Mouse (Mus musculus): ENCODE data around the gene Coa3.

The Coa3 gene

DNA sequence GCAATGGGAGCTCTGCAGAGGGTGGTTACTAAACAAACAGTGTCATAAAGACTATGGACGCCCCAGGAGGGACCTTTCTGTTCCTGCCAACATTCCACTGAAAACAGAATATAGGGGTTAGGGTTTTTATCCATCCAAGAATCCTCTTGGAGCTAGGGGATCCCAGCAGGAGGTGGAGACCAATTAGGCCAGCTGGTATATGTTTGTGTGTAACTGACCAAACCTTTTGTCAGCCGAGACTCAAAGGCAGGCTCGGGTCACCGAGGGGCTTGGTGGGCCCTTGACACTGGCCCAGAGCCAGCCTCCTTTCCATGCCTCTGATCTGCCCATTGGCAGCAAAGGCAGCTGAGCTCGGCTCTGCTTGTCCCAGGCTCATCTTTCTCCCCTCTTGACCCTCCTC, 4.0 kb upstream of the Coa3 start:
- DNase-seq (ENCODE audit: inconsistent ontology term): peak; percentile 69

DNA sequence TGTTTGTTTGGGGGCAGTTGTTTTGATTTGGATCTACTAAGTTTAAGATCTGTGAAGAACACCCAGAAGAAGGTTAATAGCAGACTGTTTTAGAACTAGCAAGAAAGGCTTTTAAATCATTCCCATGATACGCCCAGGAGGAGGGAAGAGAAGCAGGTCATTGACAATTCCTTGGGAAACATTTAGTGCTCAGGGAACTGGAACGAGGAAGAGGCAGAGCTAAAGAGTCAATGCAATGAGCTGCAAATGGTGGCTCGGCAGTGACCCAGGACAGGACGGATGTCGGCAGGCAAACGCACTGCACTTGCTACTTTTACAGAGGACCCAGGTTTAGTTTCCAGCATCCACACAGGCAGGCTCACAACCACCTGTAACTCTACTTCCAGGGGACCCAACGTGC, 1.9 kb upstream of the Coa3 start:
- DNase-seq (ENCODE audit: inconsistent ontology term): no peak

DNA sequence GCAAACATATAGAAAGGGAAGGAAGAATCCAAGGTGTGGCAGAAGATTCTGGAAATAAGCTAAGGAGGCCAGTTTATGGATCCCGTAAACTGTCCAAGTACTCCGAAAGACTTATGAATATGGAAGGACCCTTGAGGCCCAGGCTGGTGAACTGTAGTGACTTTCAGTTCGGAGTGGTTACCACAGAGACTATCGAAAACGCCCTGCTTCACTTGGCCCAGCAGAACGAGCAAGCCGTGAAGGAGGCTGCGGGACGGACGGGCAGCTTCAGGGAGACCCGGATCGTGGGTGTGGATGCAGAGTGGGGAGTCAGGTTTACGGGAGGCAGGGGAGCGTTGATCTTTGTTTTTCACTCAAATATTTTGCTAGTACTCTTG, 267 bp upstream of the Coa3 start:
- no peak for DNase-seq (ENCODE audit: inconsistent ontology term)

DNA sequence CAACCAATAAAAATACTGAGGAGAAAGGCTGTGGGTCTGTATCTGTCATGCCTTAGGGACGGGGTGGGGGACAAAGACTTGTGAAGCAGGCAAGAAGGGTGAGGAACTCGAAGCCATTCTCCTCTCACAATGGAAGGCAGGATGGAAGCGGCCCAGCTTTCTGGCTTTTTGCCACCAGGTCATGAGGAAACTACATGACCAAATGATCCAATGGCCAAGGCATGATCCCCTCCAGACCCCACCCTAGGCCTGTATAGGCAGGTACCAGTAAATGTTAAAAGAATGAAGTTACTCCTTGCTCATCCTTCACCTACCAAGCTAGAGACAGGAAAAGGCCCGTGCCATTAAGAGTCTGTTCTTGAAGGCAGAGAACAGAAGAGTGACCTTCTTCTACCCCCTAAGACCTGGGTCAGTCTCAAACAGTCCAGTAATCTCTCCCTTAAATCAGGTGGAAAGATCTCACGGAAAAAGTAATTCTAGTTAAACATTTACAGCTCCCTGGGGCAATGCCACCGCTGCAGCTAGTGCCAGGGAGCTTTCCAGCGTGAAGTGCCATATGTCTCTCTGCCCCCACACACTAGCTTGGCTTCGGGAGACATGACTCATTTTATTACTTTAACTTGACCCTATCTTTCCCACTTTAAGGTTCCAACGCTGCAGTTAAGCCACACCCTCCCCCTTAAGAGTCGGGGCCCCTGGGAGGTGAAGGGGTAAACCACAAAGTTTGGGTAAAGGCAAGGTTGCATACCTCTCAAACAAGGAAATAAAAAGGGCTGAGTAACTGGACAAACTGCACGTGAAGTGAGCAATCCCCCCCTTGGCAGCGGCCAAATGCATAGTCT, 1.3 kb downstream of the Coa3 start:
- DNase-seq (ENCODE audit: inconsistent ontology term): no peak

DNA sequence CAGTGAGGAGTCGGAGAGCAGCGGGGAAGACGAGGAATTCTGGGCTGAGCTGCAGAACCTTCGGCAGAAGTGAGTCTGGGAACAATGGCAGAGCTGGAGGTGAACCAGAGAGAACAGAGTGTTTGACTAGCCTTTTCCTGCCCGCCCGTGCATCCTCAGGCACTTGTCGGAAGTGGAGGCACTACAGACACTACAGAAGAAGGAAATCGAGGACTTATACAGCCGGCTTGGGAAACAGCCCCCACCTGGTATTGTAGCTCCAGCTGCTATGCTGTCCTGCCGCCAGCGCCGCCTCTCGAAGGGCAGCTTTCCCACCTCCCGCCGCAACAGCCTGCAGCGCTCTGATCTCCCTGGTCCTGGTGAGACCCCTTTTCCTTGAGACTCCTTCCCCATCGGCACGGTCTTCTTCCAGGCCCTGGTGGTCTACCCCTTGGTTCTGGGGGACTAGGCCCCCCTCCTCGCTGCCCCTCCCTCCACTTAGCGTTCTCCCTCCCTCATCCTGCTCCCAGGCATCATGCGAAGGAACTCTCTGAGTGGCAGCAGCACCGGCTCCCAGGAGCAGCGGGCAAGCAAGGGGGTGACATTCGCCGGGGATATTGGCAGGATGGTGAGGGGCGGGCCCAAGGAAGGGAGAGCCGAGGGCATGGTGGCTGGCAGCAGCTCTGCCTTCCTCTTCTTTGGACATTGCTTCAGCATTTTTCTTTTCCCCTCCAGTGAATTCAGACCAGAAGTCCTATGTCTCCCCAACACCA, 2.4 kb downstream of the Coa3 start:
- DNase-seq (ENCODE audit: inconsistent ontology term): no peak

DNA sequence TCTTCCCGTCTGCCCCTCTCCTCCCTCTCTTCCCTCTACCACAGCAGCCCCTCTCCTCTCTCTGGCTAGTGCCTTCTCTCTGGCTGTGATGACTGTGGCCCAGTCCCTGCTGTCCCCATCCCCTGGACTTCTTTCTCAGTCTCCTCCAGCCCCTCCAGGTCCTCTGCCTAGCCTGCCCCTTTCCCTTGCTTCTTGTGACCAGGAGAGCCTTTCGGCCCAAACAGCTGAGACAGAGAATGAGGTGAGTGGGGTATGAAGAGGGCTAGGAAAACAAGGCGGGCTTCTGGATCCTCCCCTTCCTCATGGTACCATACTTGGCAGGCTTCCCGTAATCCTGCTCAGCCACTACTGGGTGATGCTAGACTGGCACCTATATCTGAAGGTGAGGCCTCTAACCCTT, 3.6 kb downstream of the Coa3 start:
- DNase-seq (ENCODE audit: inconsistent ontology term): no peak

DNA sequence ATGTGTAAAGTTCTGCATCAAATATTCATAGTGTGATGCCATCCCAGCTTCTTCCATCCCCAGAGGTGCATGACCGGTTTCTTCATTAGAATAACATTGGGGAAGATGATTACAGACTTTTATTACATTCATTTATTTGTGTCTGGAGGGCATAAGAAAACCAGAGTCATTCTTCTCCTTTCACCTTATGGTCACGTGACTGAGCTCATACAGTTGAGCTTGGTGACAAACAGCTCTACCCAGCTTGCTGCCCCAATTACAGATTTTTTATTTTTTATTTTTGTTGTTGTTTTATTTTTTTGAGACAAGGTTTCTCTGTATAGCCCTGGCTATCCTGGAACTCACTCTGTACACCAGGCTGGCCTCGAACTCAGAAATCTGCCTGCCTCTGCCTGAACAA, 6.5 kb downstream of the Coa3 start:
- DNase-seq (ENCODE audit: inconsistent ontology term): no peak

DNA sequence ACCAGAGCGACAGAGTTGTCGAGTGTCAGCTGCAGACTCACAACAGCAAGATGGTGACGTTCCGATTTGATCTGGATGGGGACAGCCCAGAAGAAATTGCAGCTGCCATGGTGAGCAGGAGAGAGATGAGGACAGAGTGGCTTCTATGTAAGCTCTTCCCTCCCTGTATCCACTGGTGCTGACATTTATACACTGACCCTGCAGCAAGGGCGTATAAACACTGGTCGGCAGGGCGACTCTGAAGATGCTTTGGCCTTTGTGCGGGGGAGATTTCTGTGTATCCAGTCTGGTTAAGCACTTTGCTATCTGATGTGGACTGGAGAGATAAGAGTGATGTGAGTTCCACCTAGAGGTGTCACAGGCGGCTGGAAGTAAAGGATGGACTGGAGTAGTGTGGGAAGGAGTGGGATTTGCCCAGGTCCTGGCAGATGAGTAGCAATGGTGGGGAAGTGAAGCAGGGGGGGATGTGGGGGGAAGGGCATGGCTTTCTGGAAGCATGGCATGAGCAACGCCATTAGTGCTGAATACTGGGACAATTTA, 9.3 kb downstream of the Coa3 start:
- no peak for DNase-seq (ENCODE audit: inconsistent ontology term)

DNA sequence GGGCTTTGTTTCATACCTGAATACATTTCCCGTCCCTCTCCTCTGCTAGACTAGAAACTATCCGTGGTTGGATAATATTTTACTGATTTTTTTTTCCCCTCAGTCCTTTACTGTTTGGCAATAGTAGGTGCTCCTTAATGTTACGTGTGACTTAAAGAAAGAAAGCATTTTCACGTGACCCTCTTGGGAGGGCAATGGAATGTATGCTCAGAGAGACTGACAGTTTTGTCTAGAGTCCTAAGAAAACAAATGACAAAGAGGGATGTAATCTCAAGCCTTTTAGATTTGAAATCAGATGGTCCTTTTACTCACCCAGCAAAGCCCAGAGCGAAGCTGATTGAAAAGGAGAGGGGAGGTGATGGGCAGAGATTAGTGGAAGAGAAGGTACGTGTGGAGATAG, 13.0 kb downstream of the Coa3 start:
- DNase-seq (ENCODE audit: inconsistent ontology term): no peak

DNA sequence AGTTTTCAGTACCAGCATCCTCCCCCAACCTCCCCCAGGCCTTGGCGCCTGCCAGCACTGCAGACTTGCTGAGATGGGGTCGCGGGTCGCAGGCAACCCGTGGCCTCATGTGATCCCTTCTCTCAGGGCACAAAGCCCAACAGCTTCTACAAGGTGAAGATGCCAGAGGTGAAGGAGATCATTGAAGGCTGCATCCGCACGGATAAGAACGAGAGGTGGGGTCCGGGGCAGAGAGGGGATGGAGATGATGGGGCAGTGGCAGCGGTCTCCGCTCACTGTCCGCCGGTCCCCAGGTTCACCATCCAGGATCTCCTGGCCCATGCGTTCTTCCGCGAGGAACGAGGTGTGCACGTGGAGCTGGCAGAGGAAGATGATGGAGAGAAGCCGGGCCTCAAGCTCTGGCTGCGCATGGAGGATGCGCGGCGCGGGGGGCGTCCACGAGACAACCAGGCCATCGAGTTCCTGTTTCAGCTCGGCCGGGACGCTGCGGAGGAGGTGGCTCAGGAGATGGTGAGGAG, 13.9 kb downstream of the Coa3 start:
- no peak for DNase-seq (ENCODE audit: inconsistent ontology term)

DNA sequence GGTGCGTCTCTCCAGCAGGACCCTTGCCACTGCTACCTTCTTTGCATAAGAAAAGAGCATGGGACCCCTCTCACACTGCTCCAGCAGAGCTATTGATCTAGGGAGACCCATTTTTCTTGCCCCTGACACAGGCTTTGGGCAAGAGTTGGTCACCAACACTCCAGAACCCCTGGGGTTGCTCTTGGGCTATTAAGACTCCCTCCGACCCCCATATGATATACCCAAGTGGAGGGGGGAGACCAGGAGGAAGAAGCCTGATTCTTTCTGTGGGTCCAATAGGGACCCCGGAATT, 15.0 kb downstream of the Coa3 start:
- DNase-seq (ENCODE audit: inconsistent ontology term): no peak

DNA sequence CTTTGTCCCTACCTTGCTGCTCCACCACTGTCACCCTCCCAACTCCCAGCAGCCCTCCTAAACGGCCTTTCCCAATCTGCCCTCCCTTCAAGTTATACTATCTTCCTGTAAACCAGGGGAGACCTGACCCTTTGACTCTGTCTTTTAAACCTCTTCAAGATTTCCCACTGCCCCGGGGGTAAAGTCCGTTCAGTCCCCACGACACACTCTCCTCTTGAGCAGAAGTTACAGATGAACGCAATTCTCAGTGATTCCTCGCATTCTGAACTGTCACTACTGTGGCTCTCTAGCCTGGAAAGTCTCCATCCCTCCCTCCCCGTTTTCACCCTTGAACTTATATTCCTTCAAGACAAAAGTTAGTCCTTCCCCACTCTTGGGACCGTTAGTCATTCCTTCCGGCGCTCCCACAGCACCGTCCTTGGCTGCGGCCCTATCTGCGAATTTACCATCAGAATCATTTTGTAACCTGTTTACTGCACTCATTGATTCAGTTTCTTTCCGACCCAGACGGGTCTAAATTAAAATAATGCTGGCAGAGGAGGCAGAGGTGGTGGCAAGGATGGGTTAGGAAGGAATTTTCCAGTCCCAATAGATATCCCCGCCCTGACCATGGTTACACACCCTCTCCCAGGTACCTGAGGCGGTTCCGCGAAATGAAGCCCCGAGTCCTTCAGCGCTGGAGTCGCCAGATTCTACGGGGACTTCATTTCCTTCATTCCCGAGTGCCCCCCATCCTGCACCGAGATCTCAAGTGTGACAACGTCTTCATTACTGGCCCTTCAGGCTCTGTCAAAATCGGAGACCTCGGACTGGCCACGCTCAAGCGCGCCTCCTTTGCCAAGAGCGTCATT, 15.6 kb downstream of the Coa3 start:
- DNase-seq (ENCODE audit: inconsistent ontology term): no peak

DNA sequence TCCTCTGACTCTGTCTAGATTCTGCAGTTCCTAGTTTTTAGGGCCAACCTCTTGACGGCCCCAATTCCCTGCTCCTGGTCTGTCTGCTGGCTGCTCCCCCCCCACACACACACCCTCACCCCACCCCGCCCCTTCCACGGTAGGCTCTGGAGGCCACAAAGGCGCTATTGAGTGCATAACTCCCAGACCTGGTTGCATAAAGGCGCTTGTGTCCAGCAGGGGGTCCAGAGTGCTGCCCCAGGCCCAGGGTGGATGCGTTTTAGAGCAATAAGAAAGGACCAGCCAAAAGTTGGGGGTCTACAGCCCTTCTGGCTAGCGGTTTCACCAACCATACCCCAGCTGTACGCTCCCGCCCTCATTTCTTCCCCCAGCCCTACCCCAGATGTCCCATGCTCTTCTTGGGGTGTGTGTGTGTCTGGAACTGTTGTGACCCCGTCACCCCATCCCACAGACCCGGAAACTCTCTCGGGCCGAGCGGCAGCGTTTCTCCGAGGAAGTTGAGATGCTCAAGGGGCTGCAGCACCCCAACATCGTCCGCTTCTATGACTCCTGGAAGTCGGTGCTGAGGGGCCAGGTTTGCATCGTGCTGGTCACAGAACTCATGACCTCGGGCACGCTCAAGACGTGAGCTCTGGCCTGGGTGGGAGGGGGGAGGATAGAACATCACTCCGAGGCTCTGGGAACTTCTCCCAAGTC, 16.5 kb downstream of the Coa3 start:
- no peak for DNase-seq (ENCODE audit: inconsistent ontology term)

DNA sequence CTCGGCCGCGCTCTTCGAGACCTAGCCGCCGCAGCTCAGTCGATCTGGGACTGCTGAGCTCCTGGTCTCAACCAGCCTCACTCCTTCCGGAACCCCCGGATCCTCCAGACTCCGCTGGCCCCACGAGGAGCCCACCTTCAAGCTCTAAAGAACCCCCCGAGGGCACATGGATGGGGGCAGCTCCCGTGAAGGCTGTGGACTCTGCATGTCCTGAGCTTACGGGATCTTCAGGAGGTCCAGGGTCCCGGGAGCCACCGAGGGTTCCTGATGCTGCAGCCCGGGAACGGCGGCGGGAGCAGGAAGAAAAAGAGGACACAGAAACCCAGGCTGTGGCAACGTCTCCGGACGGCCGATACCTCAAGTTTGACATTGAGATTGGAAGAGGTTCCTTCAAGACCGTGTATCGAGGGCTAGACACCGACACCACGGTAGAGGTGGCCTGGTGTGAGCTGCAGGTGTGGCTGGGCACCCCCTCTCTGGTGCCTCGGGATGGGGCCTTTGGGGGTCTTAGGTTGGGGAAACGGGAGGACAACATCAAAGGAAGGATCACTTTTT, 18.0 kb downstream of the Coa3 start:
- no peak for DNase-seq (ENCODE audit: inconsistent ontology term)

DNA sequence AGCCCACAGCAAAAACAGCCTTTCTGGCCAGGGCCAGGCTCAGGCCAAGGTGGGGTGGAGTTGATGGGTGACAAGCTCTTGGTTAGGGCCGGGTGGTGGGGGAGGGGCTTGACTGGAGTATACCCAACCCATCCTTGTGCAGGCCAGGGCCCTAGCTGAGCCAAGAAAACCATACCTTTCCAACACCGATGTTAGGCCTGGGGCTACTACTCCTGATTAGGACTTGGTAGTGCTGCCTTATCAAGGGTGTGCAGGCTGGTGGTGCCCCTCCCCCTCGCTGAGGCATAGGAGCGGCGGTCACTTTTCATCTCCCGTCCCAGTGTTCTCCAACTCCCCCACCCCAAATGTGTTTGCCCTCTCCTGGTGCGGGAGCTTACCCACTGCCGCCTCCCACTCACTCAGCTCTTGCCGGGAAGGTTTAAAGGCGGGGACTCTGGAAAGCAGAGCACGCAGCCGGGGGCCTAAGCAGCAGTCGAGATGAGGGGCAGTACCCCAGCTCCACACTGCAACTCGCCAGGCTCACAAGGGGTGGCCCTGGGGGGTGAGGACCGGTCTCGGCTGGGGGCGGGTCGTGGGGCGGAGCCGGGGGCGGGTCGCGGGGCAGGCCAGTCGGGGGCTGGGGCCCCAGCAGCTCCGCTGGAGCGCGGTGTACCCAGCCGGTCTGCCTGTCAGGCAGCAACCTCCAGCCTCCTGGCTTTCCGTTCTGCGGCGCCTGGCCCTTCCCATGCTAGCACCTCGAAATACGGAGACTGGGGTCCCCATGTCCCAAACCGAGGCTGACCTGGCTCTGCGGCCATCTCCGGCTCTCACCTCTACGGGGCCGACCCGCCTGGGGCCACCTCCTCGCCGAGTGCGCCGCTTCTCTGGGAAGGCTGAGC, 18.7 kb downstream of the Coa3 start, which contains the start of gene Wnk4:
Gene Wnk4 (plus strand): TSS at position 620 of the 878 bp plus-strand sequence.
- peak; percentile 72 for DNase-seq (ENCODE audit: inconsistent ontology term)

DNA sequence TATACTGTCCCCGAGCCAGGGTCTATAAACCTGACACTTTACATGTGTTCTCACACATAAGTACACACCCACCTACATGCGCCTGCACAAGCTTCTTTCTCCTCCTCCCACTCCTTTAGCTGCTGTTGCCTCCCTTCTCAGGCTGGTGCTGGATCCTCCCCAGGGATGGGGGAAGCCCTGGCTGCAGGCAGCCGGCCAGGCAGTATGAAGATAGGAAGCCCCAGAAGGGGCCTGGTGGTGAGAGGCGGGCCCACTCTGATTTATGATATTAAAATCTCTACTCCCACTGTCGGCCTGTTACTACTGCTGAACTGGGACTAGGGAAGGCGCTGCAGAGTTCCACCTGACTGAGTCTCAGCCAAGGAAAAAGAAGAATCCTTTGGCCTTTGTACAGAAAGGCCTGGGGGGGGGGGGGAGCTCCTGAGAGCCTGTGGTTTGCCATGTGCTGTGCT, 19.6 kb downstream of the Coa3 start:
- no peak for DNase-seq (ENCODE audit: inconsistent ontology term)

DNA sequence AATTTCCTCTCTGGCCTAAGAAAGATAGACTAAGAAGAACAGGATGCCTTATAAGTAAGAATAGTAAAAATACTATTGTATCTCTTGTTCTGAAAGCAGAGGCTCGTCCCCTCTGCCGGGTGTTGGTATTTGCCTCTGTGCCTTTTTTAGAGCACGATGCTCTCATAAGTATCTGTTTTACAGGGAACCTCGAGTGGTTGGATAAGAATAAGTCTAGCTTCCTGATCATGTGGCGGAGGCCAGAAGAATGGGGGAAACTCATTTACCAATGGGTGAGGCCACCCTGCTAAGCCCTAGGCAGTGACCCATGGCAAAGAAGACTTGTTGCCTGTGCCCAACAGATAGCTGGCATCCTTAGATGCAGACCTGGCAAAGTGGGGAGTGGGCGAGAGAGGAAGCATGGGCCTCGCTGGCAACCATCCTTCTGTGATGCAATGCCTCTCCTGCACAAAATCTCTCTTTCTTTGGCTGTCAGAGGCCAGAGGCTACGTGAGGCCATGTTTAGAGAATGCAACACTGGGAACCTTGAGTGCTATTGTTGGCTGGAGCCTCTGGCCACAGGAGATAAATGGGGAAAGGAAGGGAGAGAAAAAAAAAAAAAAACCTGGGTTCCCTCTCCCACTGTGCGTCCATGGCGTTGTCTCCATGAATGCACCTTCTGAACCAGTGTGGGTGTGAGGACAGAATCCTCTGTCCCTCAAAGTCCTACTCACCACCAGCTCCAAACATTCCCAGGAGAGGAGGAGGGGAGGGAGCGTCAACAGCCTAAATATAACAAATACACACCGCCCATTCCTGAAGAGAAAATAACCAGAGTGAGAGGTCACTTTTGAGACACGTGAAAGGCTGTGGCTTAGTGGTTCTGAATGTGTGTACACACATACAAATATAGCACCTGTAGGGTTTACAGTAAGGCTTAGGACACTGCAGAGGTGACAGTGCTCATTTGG, 22.8 kb downstream of the Coa3 start:
- no peak for DNase-seq (ENCODE audit: inconsistent ontology term)

DNA sequence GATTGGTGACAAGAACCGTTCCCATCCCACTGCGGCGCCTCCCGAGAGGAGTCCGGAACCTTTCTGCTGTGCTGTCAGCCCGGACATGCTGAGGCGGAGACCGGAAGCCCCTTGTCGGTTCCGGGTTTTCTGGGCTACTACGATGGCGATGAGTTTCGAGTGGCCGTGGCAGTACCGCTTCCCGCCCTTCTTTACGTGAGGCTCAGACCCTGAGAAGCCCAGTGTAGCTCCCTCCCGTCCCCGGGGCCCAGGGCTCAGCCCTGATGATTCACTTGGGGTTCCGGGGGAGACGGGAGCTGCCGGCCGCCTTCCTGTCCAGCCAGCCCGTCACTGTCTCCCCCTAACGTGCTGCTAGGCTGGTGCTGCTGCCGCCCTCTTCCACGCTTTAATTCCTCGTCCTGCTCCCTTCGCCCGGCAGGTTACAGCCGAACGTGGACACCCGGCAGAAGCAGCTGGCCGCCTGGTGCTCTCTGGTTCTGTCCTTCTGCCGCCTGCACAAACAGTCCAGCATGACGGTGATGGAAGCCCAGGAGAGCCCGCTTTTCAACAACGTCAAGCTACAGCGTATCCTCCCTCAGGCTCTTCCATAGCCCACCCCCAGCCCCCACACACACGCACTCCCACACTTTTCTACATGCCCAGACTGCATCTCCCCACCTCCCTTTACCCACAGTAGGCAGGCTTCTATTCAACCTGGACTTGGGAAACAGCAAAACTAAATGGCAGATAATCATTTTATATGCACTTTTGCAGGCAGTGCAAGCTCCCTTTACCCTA, 25.1 kb downstream of the Coa3 start, which contains the start of gene Vps25:
Gene Vps25 (plus strand): TSS at position 95 of the 777 bp plus-strand sequence.
- DNase-seq (ENCODE audit: inconsistent ontology term): peak; percentile 89

Measured in Muller cell, postnatal 12 days (primary cell).